Mouse (Mus musculus): ENCODE data around the gene Olfr904. TPM values are rescaled to one million over a fixed set of nuclear protein-coding genes. Genes with fewer than 3 reads are reported as not detected.
"Not testable (repeated sequence)": the region's sequence is repeated elsewhere in the genome, so short reads cannot be mapped to it uniquely, and the experiment has no call there.

Gene Olfr904
- not detected in 2 replicates for polyA plus RNA-seq (2012; ENCODE audit: insufficient read depth, insufficient read length, missing spikeins)

- Histone ChIP-seq H3K27ac (ENCODE audit: insufficient read depth, low read depth, low read length) (no peak within 1 kb of the TSS), H3K4me3 (ENCODE audit: insufficient read depth, low read length) (no peak within 1 kb of the TSS), H3K4me1 (ENCODE audit: control insufficient read depth, insufficient read depth, low read length) (no peaks in the 10 kb centered on the region)
- TF ChIP-seq POLR2A (IDR thresholded peaks at IDR 0.05; ENCODE audit: borderline replicate concordance, low read depth, low read length), result no peak
- no peak for TF ChIP-seq CTCF (IDR thresholded peaks at IDR 0.05; ENCODE audit: low read depth, low read length)
These were observed at the start of gene Olfr904 for GRCm38 (mm10) chr9:38462844-38463243. Gene Olfr904, plus strand, starts transcription at chr9:38463144.

GRCm38 (mm10) chr9:38413502-38413901 is 49.4 kb upstream of the Olfr904 start:
- not testable (repeated sequence) for H3K4me1 ChIP-seq (ENCODE audit: control insufficient read depth, insufficient read depth, low read length); H3K27ac ChIP-seq (ENCODE audit: insufficient read depth, low read depth, low read length); H3K4me3 ChIP-seq (ENCODE audit: insufficient read depth, low read length)

- Histone ChIP-seq H3K4me3 (ENCODE audit: insufficient read depth, low read length) (no peak overlapping the region), H3K4me1 (ENCODE audit: control insufficient read depth, insufficient read depth, low read length) (no peaks in the 10 kb centered on the region), H3K27ac (ENCODE audit: insufficient read depth, low read depth, low read length) (no peak overlapping the region)
- no peak for TF ChIP-seq POLR2A (IDR thresholded peaks at IDR 0.05; ENCODE audit: borderline replicate concordance, low read depth, low read length)
- TF ChIP-seq CTCF (IDR thresholded peaks at IDR 0.05; ENCODE audit: low read depth, low read length), result no peak
These were observed 39.1 kb upstream of the Olfr904 start for GRCm38 (mm10) chr9:38423801-38424200.

GRCm38 (mm10) chr9:38427026-38427425 is 35.9 kb upstream of the Olfr904 start:
- TF ChIP-seq POLR2A (IDR thresholded peaks at IDR 0.05; ENCODE audit: borderline replicate concordance, low read depth, low read length), result no peak
- no peak for TF ChIP-seq CTCF (IDR thresholded peaks at IDR 0.05; ENCODE audit: low read depth, low read length)
- Histone ChIP-seq H3K4me3 (ENCODE audit: insufficient read depth, low read length) (no peak overlapping the region), H3K4me1 (ENCODE audit: control insufficient read depth, insufficient read depth, low read length) (no peaks in the 10 kb centered on the region), H3K27ac (ENCODE audit: insufficient read depth, low read depth, low read length) (no peak overlapping the region)

GRCm38 (mm10) chr9:38429155-38429554 is 33.8 kb upstream of the Olfr904 start, which contains the start of gene Olfr901:
Gene Olfr901, plus strand, starts transcription at chr9:38429455.
- TF ChIP-seq POLR2A (IDR thresholded peaks at IDR 0.05; ENCODE audit: borderline replicate concordance, low read depth, low read length) (no peak), CTCF (IDR thresholded peaks at IDR 0.05; ENCODE audit: low read depth, low read length) (no peak)
- no peak within 1 kb of the TSS for H3K27ac ChIP-seq (ENCODE audit: insufficient read depth, low read depth, low read length)

GRCm38 (mm10) chr9:38447352-38447751 is 15.6 kb upstream of the Olfr904 start, which contains the start of gene Olfr902:
Gene Olfr902, plus strand, starts transcription at chr9:38447652.
- H3K27ac ChIP-seq (ENCODE audit: insufficient read depth, low read depth, low read length), result no peak within 1 kb of the TSS
- no peaks in the 10 kb centered on the region for H3K4me1 ChIP-seq (ENCODE audit: control insufficient read depth, insufficient read depth, low read length)
- no peak for TF ChIP-seq CTCF (IDR thresholded peaks at IDR 0.05; ENCODE audit: low read depth, low read length)
- no peak for TF ChIP-seq POLR2A (IDR thresholded peaks at IDR 0.05; ENCODE audit: borderline replicate concordance, low read depth, low read length)
- H3K4me3 ChIP-seq (ENCODE audit: insufficient read depth, low read length), result no peak within 1 kb of the TSS

More at GRCm38 (mm10) chr9:38429155-38429554, 33.8 kb upstream of the Olfr904 start, which contains the start of gene Olfr901:
- Histone ChIP-seq H3K4me3 (ENCODE audit: insufficient read depth, low read length) (no peak within 1 kb of the TSS), H3K4me1 (ENCODE audit: control insufficient read depth, insufficient read depth, low read length) (no peaks in the 10 kb centered on the region)

- no peaks in the 10 kb centered on the region for H3K4me1 ChIP-seq (ENCODE audit: control insufficient read depth, insufficient read depth, low read length)
- TF ChIP-seq POLR2A (IDR thresholded peaks at IDR 0.05; ENCODE audit: borderline replicate concordance, low read depth, low read length) (no peak), CTCF (IDR thresholded peaks at IDR 0.05; ENCODE audit: low read depth, low read length) (no peak)
- no peak within 1 kb of the TSS for H3K4me3 ChIP-seq (ENCODE audit: insufficient read depth, low read length)
- H3K27ac ChIP-seq (ENCODE audit: insufficient read depth, low read depth, low read length), result no peak within 1 kb of the TSS
These were observed 7.9 kb downstream of the Olfr904 start, which contains the start of gene Olfr905 for GRCm38 (mm10) chr9:38470807-38471206. Gene Olfr905, plus strand, starts transcription at chr9:38471107.

GRCm38 (mm10) chr9:38486785-38487184 is 23.8 kb downstream of the Olfr904 start, which contains the start of gene Olfr906:
Gene Olfr906, plus strand, starts transcription at chr9:38487085.
- TF ChIP-seq POLR2A (IDR thresholded peaks at IDR 0.05; ENCODE audit: borderline replicate concordance, low read depth, low read length), result no peak
- no peak for TF ChIP-seq CTCF (IDR thresholded peaks at IDR 0.05; ENCODE audit: low read depth, low read length)
- no peak within 1 kb of the TSS for H3K4me3 ChIP-seq (ENCODE audit: insufficient read depth, low read length)
- no peak within 1 kb of the TSS for H3K27ac ChIP-seq (ENCODE audit: insufficient read depth, low read depth, low read length)
- no peaks in the 10 kb centered on the region for H3K4me1 ChIP-seq (ENCODE audit: control insufficient read depth, insufficient read depth, low read length)

- Histone ChIP-seq H3K4me1 (ENCODE audit: control insufficient read depth, insufficient read depth, low read length) (no peaks in the 10 kb centered on the region), H3K27ac (ENCODE audit: insufficient read depth, low read depth, low read length) (no peak within 1 kb of the TSS), H3K4me3 (ENCODE audit: insufficient read depth, low read length) (no peak within 1 kb of the TSS)
- TF ChIP-seq CTCF (IDR thresholded peaks at IDR 0.05; ENCODE audit: low read depth, low read length), result no peak
- TF ChIP-seq POLR2A (IDR thresholded peaks at IDR 0.05; ENCODE audit: borderline replicate concordance, low read depth, low read length), result no peak
These were observed 32.6 kb downstream of the Olfr904 start, which contains the start of gene Olfr907 for GRCm38 (mm10) chr9:38495501-38495900. Gene Olfr907, plus strand, starts transcription at chr9:38495801.

- no peak for TF ChIP-seq CTCF (IDR thresholded peaks at IDR 0.05; ENCODE audit: low read depth, low read length)
- no peak for TF ChIP-seq POLR2A (IDR thresholded peaks at IDR 0.05; ENCODE audit: borderline replicate concordance, low read depth, low read length)
- H3K27ac ChIP-seq (ENCODE audit: insufficient read depth, low read depth, low read length), result no peak overlapping the region
These were observed 49.4 kb downstream of the Olfr904 start for GRCm38 (mm10) chr9:38512353-38512752.

More at GRCm38 (mm10) chr9:38512353-38512752, 49.4 kb downstream of the Olfr904 start:
- Histone ChIP-seq H3K4me3 (ENCODE audit: insufficient read depth, low read length) (no peak overlapping the region), H3K4me1 (ENCODE audit: control insufficient read depth, insufficient read depth, low read length) (no peaks in the 10 kb centered on the region)

Other genes starting within 250 kb of the Olfr904 start
- not detected in 2 replicates for gene Olfr894, start 245.1 kb upstream of the Olfr904 start, polyA plus RNA-seq (2012; ENCODE audit: insufficient read depth, insufficient read length, missing spikeins)
- gene Olfr143, start 210.4 kb upstream of the Olfr904 start, polyA plus RNA-seq (2012; ENCODE audit: insufficient read depth, insufficient read length, missing spikeins), result not detected in 2 replicates
- not detected in 2 replicates for gene Olfr895, start 195.3 kb upstream of the Olfr904 start, polyA plus RNA-seq (2012; ENCODE audit: insufficient read depth, insufficient read length, missing spikeins)
- not detected in 2 replicates for gene Olfr896-ps1, start 172.0 kb upstream of the Olfr904 start, polyA plus RNA-seq (2012; ENCODE audit: insufficient read depth, insufficient read length, missing spikeins)
- gene Olfr25, start 134.1 kb upstream of the Olfr904 start, polyA plus RNA-seq (2012; ENCODE audit: insufficient read depth, insufficient read length, missing spikeins), result not detected in 2 replicates
- not detected in 2 replicates for gene Olfr898, start 114.7 kb upstream of the Olfr904 start, polyA plus RNA-seq (2012; ENCODE audit: insufficient read depth, insufficient read length, missing spikeins)
- gene Olfr250, start 96.2 kb upstream of the Olfr904 start, polyA plus RNA-seq (2012; ENCODE audit: insufficient read depth, insufficient read length, missing spikeins), result not detected in 2 replicates
- not detected in 2 replicates for gene Olfr251, start 86.1 kb upstream of the Olfr904 start, polyA plus RNA-seq (2012; ENCODE audit: insufficient read depth, insufficient read length, missing spikeins)
- gene Olfr147, start 61.4 kb upstream of the Olfr904 start, polyA plus RNA-seq (2012; ENCODE audit: insufficient read depth, insufficient read length, missing spikeins), result not detected in 2 replicates
- gene Olfr901, start 33.7 kb upstream of the Olfr904 start, polyA plus RNA-seq (2012; ENCODE audit: insufficient read depth, insufficient read length, missing spikeins), result not detected in 2 replicates
- gene Olfr902, start 15.5 kb upstream of the Olfr904 start, polyA plus RNA-seq (2012; ENCODE audit: insufficient read depth, insufficient read length, missing spikeins), result not detected in 2 replicates
- 0.16 and 0.41 TPM in 2 replicates for gene Olfr905, start 8.0 kb downstream of the Olfr904 start, polyA plus RNA-seq (2012; ENCODE audit: insufficient read depth, insufficient read length, missing spikeins)
- gene Olfr906, start 23.9 kb downstream of the Olfr904 start, polyA plus RNA-seq (2012; ENCODE audit: insufficient read depth, insufficient read length, missing spikeins), result not detected in 2 replicates
- gene Olfr907, start 32.7 kb downstream of the Olfr904 start, polyA plus RNA-seq (2012; ENCODE audit: insufficient read depth, insufficient read length, missing spikeins), result not detected in 2 replicates
- gene Olfr911-ps1, start 58.4 kb downstream of the Olfr904 start, polyA plus RNA-seq (2012; ENCODE audit: insufficient read depth, insufficient read length, missing spikeins), result not detected in 2 replicates
- gene Olfr910, start 74.7 kb downstream of the Olfr904 start, polyA plus RNA-seq (2012; ENCODE audit: insufficient read depth, insufficient read length, missing spikeins), result not detected in 2 replicates
- 0.15 TPM in 2 replicates for gene Olfr912, start 117.0 kb downstream of the Olfr904 start, polyA plus RNA-seq (2012; ENCODE audit: insufficient read depth, insufficient read length, missing spikeins)
- gene Olfr913, start 129.6 kb downstream of the Olfr904 start, polyA plus RNA-seq (2012; ENCODE audit: insufficient read depth, insufficient read length, missing spikeins), result not detected in 2 replicates
- not detected in 2 replicates for gene Olfr914, start 142.0 kb downstream of the Olfr904 start, polyA plus RNA-seq (2012; ENCODE audit: insufficient read depth, insufficient read length, missing spikeins)
- gene Olfr916, start 196.7 kb downstream of the Olfr904 start, polyA plus RNA-seq (2012; ENCODE audit: insufficient read depth, insufficient read length, missing spikeins), result not detected in 2 replicates
- gene Olfr917, start 202.7 kb downstream of the Olfr904 start, polyA plus RNA-seq (2012; ENCODE audit: insufficient read depth, insufficient read length, missing spikeins), result not detected in 2 replicates
- not detected in 2 replicates for gene Olfr918, start 211.5 kb downstream of the Olfr904 start, polyA plus RNA-seq (2012; ENCODE audit: insufficient read depth, insufficient read length, missing spikeins)
- not detected in 2 replicates for gene Olfr919, start 240.5 kb downstream of the Olfr904 start, polyA plus RNA-seq (2012; ENCODE audit: insufficient read depth, insufficient read length, missing spikeins)